Mouse (Mus musculus) embryonic facial prominence, embryonic 12.5 days (tissue): ENCODE measurements around the gene Lsm3. TPM values are rescaled to one million over a fixed set of nuclear protein-coding genes. Genes with fewer than 3 reads are reported as not detected.
A peak's percentile ranks its signal among the peaks of the same experiment; 100 is the strongest.

Experiments used
- ATAC-seq: fragments of 200-750 bp; cut with Nextera tagmentation; 2 replicates; pipeline ENCODE4 v1.8.0; 2017; ENCODE audit not compliant: insufficient number of reproducible peaks, insufficient read depth, low FRiP score, low TSS enrichment
- H3K27ac ChIP-seq: fragments of 300-500 bp; sonication (generic); 2 replicates; pipeline ENCODE4 v1.5.1; 2016; ENCODE audit warnings: mild to moderate bottlenecking
- H3K27me3 ChIP-seq: fragments of 300-500 bp; sonication (generic); 2 replicates; pipeline ENCODE4 v1.6.1; 2016; ENCODE audit warnings: mild to moderate bottlenecking, moderate library complexity
- H3K36me3 ChIP-seq: fragments of 300-500 bp; sonication (generic); 2 replicates; pipeline ENCODE4 v1.6.1; 2016; ENCODE audit warnings: mild to moderate bottlenecking
- H3K4me1 ChIP-seq: fragments of 300-500 bp; sonication (generic); 2 replicates; pipeline ENCODE4 v1.6.1; 2016
- H3K4me2 ChIP-seq: fragments of 300-500 bp; sonication (generic); replicated peaks from 2 replicates; pipeline ENCODE4 v1.6.1; 2016; ENCODE audit warnings: mild to moderate bottlenecking, moderate library complexity
- H3K4me3 ChIP-seq: fragments of 300-500 bp; sonication (generic); 2 replicates; pipeline ENCODE4 v1.5.1; 2016; ENCODE audit warnings: mild to moderate bottlenecking
- H3K9ac ChIP-seq: fragments of 300-500 bp; sonication (generic); 2 replicates; pipeline ENCODE4 v1.6.1; 2016; ENCODE audit warnings: mild to moderate bottlenecking, moderate library complexity
- H3K9me3 ChIP-seq: fragments of 300-500 bp; sonication (generic); 2 replicates; pipeline ENCODE4 v1.6.1; 2016; ENCODE audit warnings: mild to moderate bottlenecking, moderate library complexity
- WGBS: fragments of 180-500 bp; shearing (Covaris S2); methylation state at CpG from one replicate; pipeline ENCODE4 v1.1.7; 2016; 5-methylcytosine and 5-hydroxymethylcytosine counted together
- polyA plus RNA-seq: library from polyadenylated mRNA; unstranded; fragments of >200 nt; fragmentation: Nextera tagmentation; extraction: Ambion mirVana; gene quantifications from 2 replicates; pipeline ENCODE4 v1.2.1, GENCODE M21; 2016

Lsm3 gene
- polyA plus RNA-seq, 1 experiment from 2014 or later, result 277 TPM

DNA sequence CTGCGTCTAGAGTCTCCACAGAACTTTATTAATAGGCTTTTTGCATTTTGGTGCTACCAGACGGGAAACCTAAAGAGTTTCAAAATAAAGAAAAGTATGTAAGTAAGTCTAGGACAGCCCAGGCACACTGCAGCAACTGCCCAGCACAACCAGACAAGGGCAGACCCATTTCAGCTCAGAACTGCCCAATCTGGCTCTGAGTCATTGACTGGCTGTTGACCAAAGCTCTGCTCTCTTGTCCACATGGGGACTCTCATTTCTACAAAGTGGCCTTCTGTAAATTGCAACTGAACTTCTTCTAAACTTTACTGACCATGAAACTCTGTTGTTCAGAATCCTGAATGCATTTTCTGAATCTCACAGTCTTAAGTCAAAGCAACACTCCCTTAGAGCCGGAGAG is 19.5 kb downstream of the Lsm3 start:
- WGBS, result 78% methylated on average over 3 of the region's 3 CpGs
- Histone ChIP-seq H3K4me3 (no peak overlapping the region), H3K27ac (no peak overlapping the region), H3K9ac (no peak overlapping the region), H3K27me3 (no peaks in the 10 kb centered on the region), H3K4me2 (no peak overlapping the region), H3K9me3 (no peaks in the 10 kb centered on the region), H3K36me3 (no peaks in the 10 kb centered on the region), H3K4me1 (peaks cover 15% of the 10 kb centered on the region)
- ATAC-seq, result no peak

DNA sequence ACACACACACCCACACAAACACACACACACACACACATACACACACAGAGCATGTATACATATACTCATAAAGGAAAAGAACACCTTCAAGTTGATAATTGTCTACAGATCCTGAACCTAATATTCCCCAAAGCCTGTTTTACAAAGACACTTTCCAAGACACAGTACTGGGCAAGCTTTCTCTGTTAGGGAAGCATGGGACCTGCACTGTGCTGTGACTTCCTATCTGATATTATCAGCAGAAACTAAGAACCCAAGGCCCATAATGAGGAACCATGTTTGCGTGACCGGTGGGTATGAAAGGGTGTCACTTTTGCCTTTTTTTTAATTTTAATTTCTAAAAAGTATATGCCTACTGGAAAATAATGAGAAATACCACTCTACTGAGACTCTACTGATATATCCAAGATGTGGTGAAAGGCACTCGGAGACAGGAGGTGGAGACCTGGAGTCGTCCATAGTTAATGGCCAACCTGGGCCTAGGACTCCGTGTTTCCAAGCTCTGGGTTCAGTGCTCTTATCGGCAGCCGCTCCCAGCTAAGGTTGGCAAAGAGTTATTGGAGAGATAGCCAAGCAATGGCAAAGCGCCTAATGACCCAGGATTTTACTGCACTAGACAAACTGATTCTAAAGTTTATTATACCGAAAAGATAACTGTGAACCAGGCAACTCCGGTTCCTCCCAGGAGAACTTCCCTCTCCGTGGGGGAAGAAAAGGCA is 20.5 kb downstream of the Lsm3 start:
- Histone ChIP-seq H3K4me2 (no peak overlapping the region), H3K36me3 (no peaks in the 10 kb centered on the region), H3K4me1 (peaks cover 15% of the 10 kb centered on the region), H3K9me3 (no peaks in the 10 kb centered on the region), H3K27ac (no peak overlapping the region), H3K4me3 (no peak overlapping the region), H3K9ac (no peak overlapping the region), H3K27me3 (no peaks in the 10 kb centered on the region)
- WGBS, result 90% methylated on average over 11 of the region's 11 CpGs
- ATAC-seq, result no peak

DNA sequence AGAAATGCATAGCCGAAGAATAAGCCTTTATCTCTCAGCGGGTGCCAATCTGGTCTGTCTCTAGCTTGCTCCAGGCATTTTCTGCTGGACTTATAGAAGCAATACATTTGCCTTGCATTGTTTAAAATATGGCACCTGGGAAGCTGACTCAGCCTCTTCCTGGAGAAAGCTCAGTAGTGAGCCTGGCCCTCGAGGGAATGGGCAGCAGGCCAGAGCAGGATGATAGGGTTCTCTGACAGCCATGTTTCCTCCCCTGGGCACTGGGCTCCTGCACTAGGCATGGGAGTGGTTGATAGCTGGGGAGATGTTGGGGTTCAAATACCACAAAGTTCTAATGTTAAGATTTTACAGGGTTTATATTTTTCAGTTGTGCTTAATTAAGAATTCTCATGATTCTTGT is 25.5 kb downstream of the Lsm3 start:
- no peaks in the 10 kb centered on the region for H3K9me3 ChIP-seq
- H3K36me3 ChIP-seq, result no peaks in the 10 kb centered on the region
- H3K4me1 ChIP-seq, result peaks cover 17% of the 10 kb centered on the region
- no peaks in the 10 kb centered on the region for H3K27me3 ChIP-seq
- no peak overlapping the region for H3K4me3 ChIP-seq
- WGBS, result 54% methylated on average over 3 of the region's 3 CpGs
- no peak overlapping the region for H3K27ac ChIP-seq
- no peak overlapping the region for H3K9ac ChIP-seq
- no peak for ATAC-seq
- no peak overlapping the region for H3K4me2 ChIP-seq

DNA sequence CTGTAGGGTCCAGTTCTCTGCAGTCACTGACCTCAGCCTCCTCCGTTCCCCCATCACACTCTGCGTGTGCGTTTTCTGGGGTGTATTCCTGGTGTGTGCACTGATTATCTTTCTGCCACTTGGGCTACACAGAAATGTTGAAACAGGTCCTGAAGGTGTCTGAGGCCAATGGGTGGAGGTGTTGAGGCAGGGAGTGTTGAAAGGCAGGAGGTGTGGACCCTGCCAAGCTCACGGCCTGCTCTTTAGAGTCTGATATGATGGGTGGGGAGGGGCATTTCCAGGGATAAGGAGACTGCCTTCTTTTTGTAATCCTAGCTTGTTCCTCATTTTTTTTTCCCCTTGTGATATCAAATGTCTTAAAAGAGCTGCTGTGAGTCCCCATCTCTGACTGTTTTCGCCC is 27.3 kb downstream of the Lsm3 start:
- Histone ChIP-seq H3K4me2 (no peak overlapping the region), H3K9ac (no peak overlapping the region), H3K4me3 (no peak overlapping the region), H3K9me3 (no peaks in the 10 kb centered on the region), H3K4me1 (peaks cover 17% of the 10 kb centered on the region), H3K27me3 (no peaks in the 10 kb centered on the region), H3K27ac (no peak overlapping the region), H3K36me3 (no peaks in the 10 kb centered on the region)
- ATAC-seq, result no peak
- WGBS, result 71% methylated on average over 5 of the region's 5 CpGs

DNA sequence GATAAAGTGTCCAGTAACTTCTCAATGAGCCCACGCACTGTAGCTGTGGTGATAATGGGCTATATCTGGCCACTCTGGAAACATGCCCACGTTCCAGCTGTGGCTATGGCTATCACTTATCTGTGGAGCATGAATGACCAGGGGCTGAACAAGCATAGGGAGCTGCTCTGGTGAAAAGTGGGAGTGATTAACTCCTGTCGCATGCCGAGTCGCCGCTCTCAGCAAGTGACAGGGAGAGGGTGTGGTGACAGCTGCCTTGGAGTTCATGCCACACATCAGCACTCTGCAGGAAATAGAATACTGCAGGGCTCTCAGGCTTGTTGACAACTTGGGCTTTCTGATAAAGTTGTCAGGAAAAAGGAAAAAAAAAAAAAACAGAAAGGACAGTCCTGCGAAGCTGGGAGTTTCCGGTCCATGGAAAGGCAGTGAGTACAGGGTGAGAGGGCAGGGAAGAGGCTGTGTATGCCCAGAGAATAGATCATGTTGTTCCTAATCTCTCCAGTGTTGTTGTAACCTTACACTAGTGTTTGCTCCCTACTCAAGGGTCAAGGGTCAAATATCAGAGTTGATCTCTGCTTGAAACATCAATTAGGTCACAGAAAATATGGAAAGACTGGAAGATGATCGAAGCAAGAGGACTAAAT is 30.6 kb downstream of the Lsm3 start:
- whole genome bisulfite sequencing, result 48% methylated on average over 9 of the region's 9 CpGs
- H3K4me1 ChIP-seq, result peaks cover 40% of the 10 kb centered on the region
- no peak overlapping the region for H3K4me2 ChIP-seq
- H3K27me3 ChIP-seq, result no peaks in the 10 kb centered on the region
- H3K9me3 ChIP-seq, result no peaks in the 10 kb centered on the region
- H3K9ac ChIP-seq, result no peak overlapping the region
- H3K4me3 ChIP-seq, result no peak overlapping the region
- no peak overlapping the region for H3K27ac ChIP-seq
- no peak for ATAC-seq
- no peaks in the 10 kb centered on the region for H3K36me3 ChIP-seq

DNA sequence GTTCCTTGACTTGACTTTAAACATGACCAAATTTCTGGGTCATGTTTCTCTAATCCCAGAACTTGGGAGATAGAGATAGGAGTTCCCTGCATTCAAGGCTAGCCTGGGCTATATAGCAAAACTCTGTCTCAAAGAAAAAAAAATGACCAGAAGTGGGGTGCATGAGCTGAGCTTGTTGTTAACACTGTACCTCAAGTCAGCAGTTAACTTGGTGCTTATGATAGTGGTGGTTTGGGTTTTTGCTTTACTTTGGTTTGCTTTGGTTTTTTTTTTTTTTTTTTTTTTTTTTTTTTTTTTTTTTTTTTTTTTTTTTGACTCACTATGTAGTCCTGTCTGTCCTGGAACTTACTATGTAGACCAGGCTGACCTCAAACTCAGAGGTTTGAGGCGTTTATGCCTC is 31.6 kb downstream of the Lsm3 start:
- no peak for ATAC-seq
- Histone ChIP-seq H3K36me3 (no peaks in the 10 kb centered on the region), H3K4me1 (peaks cover 37% of the 10 kb centered on the region), H3K4me3 (no peak overlapping the region), H3K9ac (no peak overlapping the region), H3K27ac (no peak overlapping the region), H3K4me2 (no peak overlapping the region), H3K27me3 (no peaks in the 10 kb centered on the region), H3K9me3 (no peaks in the 10 kb centered on the region)
- WGBS, result 50% methylated on average over 1 of the region's 1 CpGs

DNA sequence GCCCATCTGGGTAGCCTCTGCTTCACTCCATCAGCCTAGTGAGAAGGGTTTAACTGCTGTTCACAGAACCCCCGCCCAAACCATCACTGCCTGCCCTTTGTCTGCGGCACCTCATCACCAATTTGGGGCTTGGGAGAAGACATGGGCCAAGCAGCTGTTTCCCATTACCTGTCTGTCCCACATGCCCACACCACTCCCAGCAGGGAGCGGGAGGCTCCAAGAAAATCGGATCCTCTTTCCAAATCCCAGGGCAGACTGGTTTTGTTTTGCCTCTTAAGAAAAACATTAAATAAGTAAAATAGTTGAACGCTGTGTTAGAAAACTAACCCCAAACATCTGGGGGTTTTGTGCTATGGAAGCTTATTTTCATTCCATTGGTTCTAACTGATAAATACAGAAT is 33.9 kb downstream of the Lsm3 start:
- peak overlapping the region; percentile 73 for H3K27ac ChIP-seq
- 0 out of 2 replicates have a peak, but pooled peaks have one; percentile 41 for ATAC-seq

DNA sequence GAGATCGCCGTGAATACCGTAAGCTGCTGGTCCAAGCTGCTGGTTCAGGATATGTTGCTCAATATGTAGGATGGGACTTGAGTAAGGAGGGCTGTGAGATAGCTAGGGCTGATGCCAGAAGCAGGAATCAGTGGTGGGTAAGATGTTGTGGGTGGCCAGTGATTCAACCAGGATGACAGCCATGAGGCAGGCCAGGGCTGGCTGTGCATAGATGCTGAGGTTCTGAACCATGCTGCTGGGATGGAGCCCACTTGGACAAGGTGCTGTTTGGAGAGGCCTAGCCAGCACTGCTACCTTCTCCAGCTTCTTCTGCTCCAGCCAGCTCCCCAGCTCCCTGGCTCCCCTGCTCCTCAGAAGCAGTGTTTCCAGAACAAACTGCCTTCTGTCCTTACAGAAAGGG is 35.9 kb downstream of the Lsm3 start:
- Histone ChIP-seq H3K27me3 (no peaks in the 10 kb centered on the region), H3K4me3 (no peak overlapping the region), H3K4me1 (peaks cover 27% of the 10 kb centered on the region), H3K9ac (no peak overlapping the region), H3K9me3 (no peaks in the 10 kb centered on the region), H3K36me3 (no peaks in the 10 kb centered on the region), H3K27ac (no peak overlapping the region), H3K4me2 (no peak overlapping the region)
- ATAC-seq, result no peak
- 96% methylated on average over 3 of the region's 3 CpGs for WGBS

More for the DNA sequence above, 33.9 kb downstream of the Lsm3 start:
- WGBS, result 19% methylated on average over 5 of the region's 5 CpGs
- Histone ChIP-seq H3K4me1 (peaks cover 27% of the 10 kb centered on the region), H3K4me2 (no peak overlapping the region), H3K27me3 (no peaks in the 10 kb centered on the region), H3K9ac (no peak overlapping the region), H3K9me3 (no peaks in the 10 kb centered on the region), H3K4me3 (no peak overlapping the region), H3K36me3 (no peaks in the 10 kb centered on the region)

DNA sequence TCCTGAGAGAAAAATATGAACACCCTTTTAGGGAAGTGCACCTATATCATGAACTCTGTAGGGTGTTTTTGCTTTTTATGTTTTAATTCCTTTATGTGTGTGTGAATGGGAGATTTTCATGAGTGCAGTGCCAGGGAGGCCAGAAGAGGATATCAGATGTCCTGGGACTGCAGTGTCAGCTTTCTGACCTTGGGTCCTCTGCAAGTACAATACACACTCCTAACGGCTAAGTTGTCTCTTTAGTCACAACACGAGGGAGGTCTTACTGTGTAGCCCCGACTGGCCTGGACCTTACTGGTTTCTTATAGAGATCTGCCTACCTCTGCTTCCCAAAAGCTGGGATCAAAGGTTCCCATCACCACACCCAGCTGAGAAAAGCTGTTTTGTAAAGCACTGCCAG is 37.0 kb downstream of the Lsm3 start:
- Histone ChIP-seq H3K4me1 (peaks cover 27% of the 10 kb centered on the region), H3K27me3 (no peaks in the 10 kb centered on the region), H3K4me3 (no peak overlapping the region), H3K9ac (no peak overlapping the region), H3K27ac (no peak overlapping the region), H3K36me3 (no peaks in the 10 kb centered on the region), H3K4me2 (no peak overlapping the region), H3K9me3 (no peaks in the 10 kb centered on the region)
- WGBS, result 23% methylated on average over 3 of the region's 3 CpGs
- no peak for ATAC-seq

DNA sequence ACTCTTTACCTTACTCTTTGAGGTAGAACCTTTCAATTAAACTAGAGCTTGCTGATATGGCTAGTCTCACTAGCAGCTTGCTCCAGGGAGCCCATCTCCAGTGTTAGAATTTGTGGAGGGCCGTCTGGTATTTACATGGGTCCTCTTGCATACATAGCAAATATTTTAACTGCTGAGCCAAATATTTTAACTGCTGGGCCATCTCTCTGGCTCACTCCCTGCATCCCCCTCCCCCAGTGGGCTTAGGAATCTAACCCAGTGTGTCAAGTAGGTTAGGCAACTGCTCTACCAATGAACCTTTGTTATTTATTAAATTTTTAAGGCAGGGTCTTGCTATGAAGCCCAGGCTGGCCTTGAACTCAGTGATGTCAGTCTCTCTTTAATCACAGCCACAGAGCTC is 42.8 kb downstream of the Lsm3 start:
- WGBS, result 58% methylated on average over 1 of the region's 1 CpGs
- Histone ChIP-seq H3K27ac (no peak overlapping the region), H3K27me3 (no peaks in the 10 kb centered on the region), H3K9ac (no peak overlapping the region), H3K9me3 (no peaks in the 10 kb centered on the region), H3K4me1 (0 out of 2 replicates have a peak, but pooled peaks cover 3% of the 10 kb centered on the region), H3K4me2 (no peak overlapping the region), H3K36me3 (no peaks in the 10 kb centered on the region), H3K4me3 (no peak overlapping the region)
- no peak for ATAC-seq

DNA sequence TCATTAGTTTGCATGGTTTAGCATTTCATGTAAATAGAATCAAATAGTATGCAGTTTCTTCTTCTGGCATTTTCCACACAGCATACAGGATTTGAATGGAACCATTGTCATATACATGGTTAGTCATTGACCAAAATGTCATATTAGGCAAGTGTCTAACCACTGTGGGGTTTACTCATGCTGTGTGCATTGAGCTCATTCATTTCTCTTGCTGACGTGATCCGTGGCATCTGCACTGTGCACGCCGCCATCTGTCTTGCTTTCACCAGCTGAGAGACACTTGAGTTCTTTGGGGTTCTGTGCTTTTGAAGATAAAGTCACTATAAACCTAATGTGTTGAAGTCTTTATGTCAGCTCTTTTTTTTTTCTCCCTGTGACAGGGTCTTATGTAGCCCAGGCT is 43.6 kb downstream of the Lsm3 start:
- WGBS, result 91% methylated on average over 4 of the region's 4 CpGs
- no peaks in the 10 kb centered on the region for H3K36me3 ChIP-seq
- no peak overlapping the region for H3K4me3 ChIP-seq
- H3K27me3 ChIP-seq, result no peaks in the 10 kb centered on the region
- H3K9me3 ChIP-seq, result no peaks in the 10 kb centered on the region
- no peak overlapping the region for H3K4me2 ChIP-seq
- ATAC-seq, result no peak
- no peak overlapping the region for H3K9ac ChIP-seq
- no peak overlapping the region for H3K27ac ChIP-seq
- H3K4me1 ChIP-seq, result 0 out of 2 replicates have a peak, but pooled peaks cover 3% of the 10 kb centered on the region

DNA sequence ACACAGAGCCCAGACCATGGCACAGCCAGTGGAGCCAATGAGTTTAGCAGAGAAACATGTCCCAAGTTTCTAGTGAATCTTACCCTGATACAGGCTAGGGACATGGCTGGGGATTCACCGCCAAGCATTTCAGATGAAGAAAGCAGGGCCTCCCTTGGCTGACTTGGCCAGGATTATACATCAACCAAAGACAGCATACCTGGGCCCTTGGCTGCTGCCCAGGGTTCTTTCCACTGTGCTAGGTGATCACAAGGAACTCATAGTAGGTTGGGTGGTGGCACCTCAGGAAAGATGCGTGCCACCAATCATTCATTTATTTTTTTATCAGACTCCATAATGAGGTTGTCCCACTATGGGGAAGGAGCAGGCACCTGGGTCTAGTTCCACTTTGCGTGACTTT is 44.5 kb downstream of the Lsm3 start:
- H3K4me3 ChIP-seq, result no peak overlapping the region
- H3K4me2 ChIP-seq, result no peak overlapping the region
- no peak overlapping the region for H3K9ac ChIP-seq
- ATAC-seq, result no peak
- H3K36me3 ChIP-seq, result no peaks in the 10 kb centered on the region
- H3K27me3 ChIP-seq, result no peaks in the 10 kb centered on the region
- 0 out of 2 replicates have a peak, but pooled peaks cover 3% of the 10 kb centered on the region for H3K4me1 ChIP-seq
- 91% methylated on average over 3 of the region's 3 CpGs for WGBS
- no peaks in the 10 kb centered on the region for H3K9me3 ChIP-seq
- no peak overlapping the region for H3K27ac ChIP-seq
